In genomic region chr4:117330836-117331475, GRCm38 (mm10) we compare ENCODE assay signal across 10 mouse cellular contexts.
DNase-seq lines count a peak whose midpoint lies in the region; ATAC-seq and TF ChIP-seq lines count a peak whose summit lies in the region.
"Had no signal": no experiment of that assay in that cellular context is flagged by ENCODE, and none has a peak within 500 bp of the region (broad histone marks: within the 10 kb centered on the region; RNA-seq: fewer than 3 reads in every experiment).

No protein-coding gene starts in this region.

- no peak overlapping the region for H3K9ac ChIP-seq in embryonic facial prominence, embryonic 11.5 days (replicated peaks; ENCODE audit: low read length)
- H3K9ac ChIP-seq in intestine, postnatal 0 days (ENCODE audit: low read depth, low read length) = no peak overlapping the region

- WGBS in embryonic facial prominence, embryonic 11.5 days = 58% methylated on average over 11 of the region's 11 CpGs
- 50% methylated on average over 11 of the region's 11 CpGs for WGBS in embryonic facial prominence, embryonic 10.5 days
- WGBS in intestine, postnatal 0 days = 22% methylated on average over 11 of the region's 11 CpGs

- no peak overlapping the region for H3K27ac ChIP-seq in embryonic facial prominence, embryonic 11.5 days (replicated peaks; ENCODE audit: low read depth, low read length)
- no peak overlapping the region for H3K27ac ChIP-seq in embryonic facial prominence, embryonic 10.5 days (replicated peaks)
- no peak overlapping the region for H3K27ac ChIP-seq in intestine, postnatal 0 days (ENCODE audit: low read depth, low read length)

- TF ChIP-seq CTCF in intestine, postnatal 0 days (IDR thresholded peaks at IDR 0.05; ENCODE audit: low read depth) = no peak

- H3K4me2 ChIP-seq in embryonic facial prominence, embryonic 11.5 days (ENCODE audit: low read depth, low read length) = no peak overlapping the region
- H3K4me2 ChIP-seq in intestine, postnatal 0 days (replicated peaks; ENCODE audit: low read depth) = 0 out of 2 replicates have a peak overlapping the region, but pooled peaks have one; percentile 9

- DNase-seq in embryonic facial prominence, embryonic 11.5 days (ENCODE audit: low spot score) = no peak
- DNase-seq in embryonic facial prominence, embryonic 10.5 days (ENCODE audit: low spot score) = no peak
- peak; percentile 15 for DNase-seq in ovary, postnatal 36 days (ENCODE audit: low spot score)
- no peak for DNase-seq in ovary, postnatal 14 days (ENCODE audit: low spot score)
- DNase-seq in yolk sac, embryonic 10.5 days (ENCODE audit: low spot score) = peak; percentile 53
- no peak for DNase-seq in gastrocnemius, postnatal 25 days
- DNase-seq: lung, postnatal 4 days had no signal

- H3K4me1 ChIP-seq in embryonic facial prominence, embryonic 11.5 days (ENCODE audit: control insufficient read depth, insufficient read depth, low read length) = no peaks in the 10 kb centered on the region
- peaks cover 22% of the 10 kb centered on the region for H3K4me1 ChIP-seq in embryonic facial prominence, embryonic 10.5 days
- 0 out of 2 replicates have a peak, but pooled peaks cover 4% of the 10 kb centered on the region for H3K4me1 ChIP-seq in intestine, postnatal 0 days (replicated peaks; ENCODE audit: control insufficient read depth, insufficient read depth, low read length)

- ATAC-seq in embryonic facial prominence, embryonic 11.5 days (replicated peaks; ENCODE audit: insufficient number of reproducible peaks, low FRiP score, low TSS enrichment, low read depth) = 0 out of 2 replicates have a peak, but pooled peaks have one; percentile 39
- ATAC-seq in intestine, postnatal 0 days = peak; percentile 50; the same call in 1 of the 2 replicates
- no peak for ATAC-seq in frontal cortex, adult (ENCODE audit: low TSS enrichment)
- ATAC-seq: inflammation-experienced regulatory T-cells, adult 6 months had no signal

- no peaks in the 10 kb centered on the region for H3K27me3 ChIP-seq in embryonic facial prominence, embryonic 11.5 days (ENCODE audit: control insufficient read depth, insufficient read depth, low read length)
- H3K27me3 ChIP-seq in embryonic facial prominence, embryonic 10.5 days (replicated peaks; ENCODE audit: low read depth, poor library complexity, severe bottlenecking) = peaks cover 27% of the 10 kb centered on the region
- peaks cover 57% of the 10 kb centered on the region for H3K27me3 ChIP-seq in intestine, postnatal 0 days (replicated peaks; ENCODE audit: control insufficient read depth, insufficient read depth, low read length)

- no peaks in the 10 kb centered on the region for H3K9me3 ChIP-seq in embryonic facial prominence, embryonic 11.5 days (replicated peaks; ENCODE audit: control insufficient read depth, low read length)
- H3K9me3 ChIP-seq in embryonic facial prominence, embryonic 10.5 days = no peaks in the 10 kb centered on the region
- H3K9me3 ChIP-seq in intestine, postnatal 0 days (ENCODE audit: control insufficient read depth) = no peaks in the 10 kb centered on the region

- H3K4me3 ChIP-seq in embryonic facial prominence, embryonic 11.5 days (ENCODE audit: low read depth, low read length) = no peak overlapping the region
- H3K4me3 ChIP-seq in embryonic facial prominence, embryonic 10.5 days = no peak overlapping the region
- no peak overlapping the region for H3K4me3 ChIP-seq in intestine, postnatal 0 days (ENCODE audit: low read depth, low read length)

- H3K36me3 ChIP-seq in embryonic facial prominence, embryonic 11.5 days (replicated peaks; ENCODE audit: control insufficient read depth, insufficient read depth, low read depth, low read length) = no peaks in the 10 kb centered on the region
- H3K36me3 ChIP-seq in embryonic facial prominence, embryonic 10.5 days (replicated peaks) = no peaks in the 10 kb centered on the region
- H3K36me3 ChIP-seq in intestine, postnatal 0 days (ENCODE audit: control insufficient read depth, insufficient read depth) = no peaks in the 10 kb centered on the region

Comparison
In these comparisons a context has a peak if more than half of its experiments do, and no peak if none do; other contexts are left out.
1. DNase-seq: peak in ovary, postnatal 36 days (single experiment) and yolk sac, embryonic 10.5 days (single experiment); none in embryonic facial prominence, embryonic 11.5 days (single experiment), embryonic facial prominence, embryonic 10.5 days (single experiment), ovary, postnatal 14 days (single experiment) and gastrocnemius, postnatal 25 days (single experiment).